Mouse (Mus musculus) retina, adult 2 months (tissue): Measurements from ENCODE around the gene Mgrn1.

Experiments
- DNase-seq: peaks from one replicate; pipeline ENCODE4 v3.0.0-alpha.2; 2012; ENCODE audit warnings: low read depth, low spot score

Mgrn1 gene

DNA sequence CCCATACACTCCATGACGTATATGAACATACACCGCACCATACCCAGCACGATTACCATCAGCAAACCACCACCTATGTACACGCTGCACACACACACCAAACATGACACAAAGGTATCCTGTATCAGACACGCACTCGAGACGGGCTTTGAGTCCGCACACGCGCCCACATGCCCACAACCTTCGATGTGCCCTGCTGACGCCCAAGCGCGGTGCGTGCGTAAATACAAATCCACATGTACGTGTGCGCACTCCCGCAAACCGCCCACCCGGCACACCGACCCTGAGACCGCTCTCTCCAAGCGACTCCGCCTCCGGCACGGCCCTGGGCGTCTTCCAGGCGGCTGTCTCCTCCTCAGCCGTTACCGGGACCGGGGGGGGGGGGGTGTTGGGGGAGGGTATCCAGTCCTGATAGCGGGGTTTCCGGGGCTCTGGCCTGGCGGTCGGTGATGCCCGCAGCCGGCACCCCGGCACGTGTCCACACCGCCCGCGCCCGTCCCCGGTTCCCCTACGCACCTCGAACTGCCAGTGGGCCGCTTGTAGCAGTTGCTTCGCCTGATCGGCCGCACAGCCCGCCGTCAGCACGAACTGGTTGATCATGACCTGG is 6.8 kb upstream of the Mgrn1 start:
- no peak for DNase-seq

DNA sequence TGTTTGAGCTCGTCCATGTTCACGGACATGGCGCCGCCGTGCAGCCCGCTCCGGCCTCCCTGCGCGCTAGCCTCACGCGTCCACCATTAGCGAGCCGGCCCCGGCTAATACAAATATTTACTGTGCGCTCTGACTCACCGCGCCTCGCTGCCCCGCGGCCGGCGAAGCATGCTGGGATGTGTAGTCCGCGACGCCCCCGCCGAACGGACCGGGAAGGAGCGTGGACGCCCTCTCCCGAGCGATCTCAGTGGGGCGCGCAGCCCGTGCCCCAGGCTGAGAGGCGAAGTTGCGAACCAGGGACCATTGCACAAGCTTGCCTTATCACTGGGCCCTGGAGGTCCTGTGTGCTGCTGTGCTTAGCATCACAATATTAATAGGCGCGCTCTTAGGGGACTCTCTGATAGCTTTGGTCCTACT is 6.3 kb upstream of the Mgrn1 start:
- DNase-seq, result peak; percentile 72

DNA sequence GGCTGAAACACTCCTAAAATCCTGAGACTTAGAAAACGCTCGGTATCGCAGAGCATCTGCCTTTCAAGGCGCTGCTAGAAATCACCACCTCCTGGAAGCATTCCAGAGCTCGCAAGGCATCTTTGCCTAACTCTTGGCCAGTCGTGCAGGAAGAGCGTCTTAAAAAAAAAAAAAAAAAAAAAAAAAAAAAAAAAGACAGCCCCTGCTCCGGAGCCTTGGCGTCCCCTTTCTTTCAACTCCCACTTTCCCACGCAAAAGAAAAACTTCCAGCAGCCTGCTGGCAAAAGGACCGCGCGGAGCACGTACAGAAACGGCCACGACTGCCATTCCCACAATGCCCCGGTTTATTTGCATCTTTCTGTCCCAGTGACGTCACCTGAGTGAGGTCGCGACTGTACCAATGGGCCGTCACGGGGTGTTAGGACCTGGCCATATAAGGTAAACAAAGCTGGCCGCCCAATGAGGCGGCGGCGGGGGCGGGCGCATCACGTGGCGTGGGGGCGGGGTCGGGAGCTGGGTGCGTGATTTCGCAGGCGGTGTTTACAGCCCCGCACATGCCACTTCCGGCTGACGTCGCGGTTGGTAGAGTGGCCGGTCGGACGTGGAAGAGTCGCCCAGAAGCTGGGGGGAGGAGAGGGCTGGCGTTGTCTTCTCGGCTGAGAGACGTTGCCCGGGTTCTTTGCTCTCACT is 5.8 kb upstream of the Mgrn1 start, which contains the start of gene Ubald1:
Gene Ubald1, minus strand, starts transcription at position 180 of the 690 bp plus-strand sequence.
- DNase-seq, result peak; percentile 97

DNA sequence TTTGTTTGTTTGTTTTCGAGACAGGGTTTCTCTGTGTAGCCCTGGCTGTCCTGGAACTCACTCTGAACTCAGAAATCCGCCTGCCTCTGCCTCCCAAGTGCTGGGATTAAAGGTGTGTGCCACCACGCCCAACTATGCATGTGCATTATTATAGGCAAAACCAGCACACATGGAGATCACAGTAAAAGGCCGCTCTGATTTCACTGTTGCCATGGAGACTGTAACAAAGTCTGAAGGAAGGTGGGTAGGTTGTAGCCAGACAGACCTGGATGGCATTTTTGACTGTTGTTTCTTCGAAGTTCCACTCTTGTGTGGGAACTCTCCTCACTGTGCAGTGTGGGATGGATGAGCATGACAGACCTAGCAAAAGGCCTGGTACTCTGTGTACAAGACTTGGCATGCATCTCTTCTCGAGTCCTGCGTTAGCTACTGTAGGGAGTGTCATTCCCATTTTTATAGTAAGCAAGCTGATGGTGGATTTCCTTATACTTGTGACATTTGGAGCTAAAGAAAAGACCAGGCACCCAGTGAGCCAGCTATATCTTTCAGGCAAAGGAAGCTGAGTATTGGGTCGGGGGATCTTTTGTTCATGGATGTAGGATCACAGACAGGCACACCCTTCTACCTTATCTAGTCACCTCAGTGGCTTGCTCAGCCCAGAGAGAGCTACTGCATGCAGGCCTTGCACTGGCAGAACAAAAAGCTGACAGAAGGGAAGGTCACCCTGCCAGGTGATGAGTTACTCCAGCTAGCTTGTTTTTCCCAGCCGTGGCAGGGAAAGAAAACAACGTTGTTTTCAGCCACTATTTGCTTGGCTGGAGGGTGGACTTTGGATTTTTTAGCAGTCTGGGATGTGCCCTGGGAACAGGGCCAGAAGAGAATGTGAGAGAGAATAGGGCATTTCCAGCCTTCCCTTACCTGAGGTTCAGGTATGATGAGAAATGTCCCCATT is 4.4 kb upstream of the Mgrn1 start:
- DNase-seq, result no peak

DNA sequence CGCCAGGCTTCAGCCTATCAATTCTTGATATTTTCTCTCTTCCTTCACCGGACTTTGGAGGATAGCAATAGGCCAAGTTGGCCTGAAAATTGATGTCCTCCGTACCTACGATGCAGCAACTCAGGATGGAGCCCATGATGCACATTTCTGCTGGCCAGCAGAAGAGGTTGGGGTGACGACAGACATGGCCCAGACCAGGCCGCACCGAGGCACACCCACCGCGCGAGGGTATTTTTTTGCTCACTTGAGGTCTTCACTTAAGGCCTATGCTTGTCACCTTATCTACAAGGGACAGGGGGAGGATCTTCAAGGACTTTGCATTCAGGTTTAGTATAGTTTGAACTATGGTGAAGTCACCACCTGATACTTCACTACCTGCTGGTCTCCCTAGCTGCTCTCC is 1.1 kb upstream of the Mgrn1 start:
- DNase-seq, result no peak

DNA sequence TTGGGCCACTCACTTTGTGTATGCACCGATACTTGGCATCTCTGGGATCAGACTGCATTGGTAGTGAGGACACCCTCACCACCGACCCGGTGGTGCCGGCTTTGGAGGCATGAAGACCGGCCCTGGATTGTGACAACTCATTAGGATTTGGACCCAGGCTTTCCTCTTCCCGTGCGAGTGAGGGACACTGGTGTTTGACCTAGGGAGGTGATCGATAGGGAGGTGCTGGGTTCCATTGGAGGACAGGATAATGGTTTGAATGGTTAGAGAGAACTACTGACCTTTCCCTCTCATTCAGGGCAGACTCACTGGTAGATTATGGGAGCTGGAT is 606 bp downstream of the Mgrn1 start:
- no peak for DNase-seq

DNA sequence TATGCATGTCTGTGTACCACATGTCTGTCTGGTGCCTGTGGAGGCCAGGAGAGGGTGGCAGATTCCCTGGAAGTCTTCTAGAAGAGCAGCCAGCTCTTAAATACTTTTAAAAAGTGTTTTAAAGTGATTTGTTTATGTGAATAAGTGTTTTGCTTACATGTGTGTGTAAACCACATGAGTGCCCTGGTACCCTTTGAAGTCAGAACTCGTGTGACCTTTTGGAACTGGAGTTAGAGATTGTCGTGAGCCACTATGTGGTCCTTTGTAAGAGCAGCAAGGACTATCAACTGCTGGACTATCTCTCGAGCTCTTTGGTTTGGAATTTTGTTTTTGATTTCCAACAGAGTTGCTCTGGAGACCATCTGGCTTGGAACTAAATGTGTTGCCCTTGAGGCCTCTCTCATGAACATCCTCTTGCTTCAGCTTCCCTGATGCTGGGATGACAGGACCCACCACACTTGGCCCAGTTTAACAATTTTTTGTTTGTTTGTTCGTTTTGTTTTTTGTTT is 4.2 kb downstream of the Mgrn1 start:
- DNase-seq, result no peak

DNA sequence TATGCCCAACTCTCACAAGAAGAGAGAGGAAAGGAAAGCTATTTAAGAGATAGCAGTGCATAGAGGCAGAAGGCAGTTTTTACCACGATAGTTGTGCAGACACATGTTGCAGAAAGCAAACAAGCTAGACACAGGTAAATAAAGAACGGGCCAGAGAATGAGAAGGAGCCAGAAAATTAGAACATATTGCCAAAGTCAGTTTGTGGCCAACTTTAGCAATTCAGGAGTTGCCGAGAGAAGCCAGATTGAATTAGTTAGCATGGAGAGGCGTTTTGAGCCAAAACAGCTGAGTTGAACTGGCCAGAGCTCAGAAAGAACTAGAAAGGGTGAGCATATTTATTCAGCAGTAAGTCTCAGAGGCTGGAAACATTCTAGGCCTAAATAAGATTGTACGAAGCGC is 6.1 kb downstream of the Mgrn1 start:
- DNase-seq, result no peak

DNA sequence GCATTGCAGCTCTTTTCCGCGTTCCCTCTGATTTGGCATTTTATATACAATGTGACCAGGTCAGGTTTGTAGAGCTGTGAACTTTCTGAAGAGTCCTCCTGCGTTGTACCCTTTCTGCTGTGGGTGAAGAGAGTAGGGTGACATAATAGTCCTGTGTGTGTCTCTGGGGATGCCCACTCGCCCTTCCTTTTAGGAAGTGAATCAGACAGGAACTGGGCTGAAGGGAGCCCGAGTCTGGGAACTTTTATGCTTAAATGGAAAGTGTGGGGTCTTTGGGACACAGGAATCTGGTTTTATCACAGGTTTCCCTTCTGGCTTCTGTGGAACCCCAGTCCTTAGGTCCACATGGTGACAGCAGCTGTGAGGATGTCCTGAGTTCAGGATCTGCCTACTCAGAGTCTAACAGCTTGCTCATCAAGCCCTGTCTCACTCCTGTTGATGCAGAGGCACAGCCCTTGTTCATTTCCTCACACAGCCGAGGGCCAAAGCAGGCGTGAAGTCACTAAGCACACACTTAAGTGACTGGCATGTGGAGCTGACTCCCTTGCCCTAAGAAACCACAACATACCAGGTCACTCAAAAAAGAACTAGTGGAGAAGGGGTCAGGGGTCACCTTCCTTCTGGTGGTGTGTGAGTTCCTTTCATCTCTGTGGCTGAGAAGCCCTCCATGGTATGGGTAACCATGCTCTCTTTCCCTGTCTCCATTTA is 8.3 kb downstream of the Mgrn1 start:
- no peak for DNase-seq

DNA sequence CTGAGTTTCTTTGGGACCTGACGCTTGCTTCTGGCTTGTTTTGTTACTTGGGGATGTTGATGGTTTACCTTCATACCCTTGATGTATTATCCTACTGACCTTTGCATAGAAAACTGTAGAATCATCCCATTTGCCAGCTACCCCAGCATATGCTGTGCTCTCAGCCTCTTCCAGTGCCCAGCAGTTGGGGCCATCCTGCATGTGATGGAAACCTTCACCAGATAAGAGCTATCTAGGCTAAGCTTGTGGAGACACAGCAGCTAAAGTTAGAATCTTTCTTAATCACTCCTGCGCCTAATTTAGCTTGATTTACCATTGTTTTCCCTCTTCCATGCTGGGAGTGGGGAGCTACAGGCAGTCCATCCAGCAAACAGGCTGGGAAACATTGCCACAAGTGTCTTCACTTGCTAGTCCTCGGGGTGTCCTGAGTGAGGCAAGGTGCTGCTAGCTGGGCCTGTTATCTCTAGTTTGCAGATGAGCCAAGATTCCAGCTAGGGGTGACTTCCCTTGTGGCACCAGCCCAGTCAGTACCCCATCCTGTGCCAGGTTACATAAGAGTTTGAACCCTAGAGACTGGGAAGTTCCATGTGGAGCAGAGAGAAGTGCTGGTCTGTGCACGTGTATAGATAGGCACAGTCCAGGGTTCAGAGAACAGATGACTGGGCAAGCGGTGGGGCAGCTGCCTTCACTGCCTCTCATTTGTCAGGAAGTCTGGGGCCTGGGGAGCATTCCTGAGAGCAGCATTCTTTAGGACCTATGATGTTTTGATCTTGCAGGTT is 10.4 kb downstream of the Mgrn1 start:
- no peak for DNase-seq

DNA sequence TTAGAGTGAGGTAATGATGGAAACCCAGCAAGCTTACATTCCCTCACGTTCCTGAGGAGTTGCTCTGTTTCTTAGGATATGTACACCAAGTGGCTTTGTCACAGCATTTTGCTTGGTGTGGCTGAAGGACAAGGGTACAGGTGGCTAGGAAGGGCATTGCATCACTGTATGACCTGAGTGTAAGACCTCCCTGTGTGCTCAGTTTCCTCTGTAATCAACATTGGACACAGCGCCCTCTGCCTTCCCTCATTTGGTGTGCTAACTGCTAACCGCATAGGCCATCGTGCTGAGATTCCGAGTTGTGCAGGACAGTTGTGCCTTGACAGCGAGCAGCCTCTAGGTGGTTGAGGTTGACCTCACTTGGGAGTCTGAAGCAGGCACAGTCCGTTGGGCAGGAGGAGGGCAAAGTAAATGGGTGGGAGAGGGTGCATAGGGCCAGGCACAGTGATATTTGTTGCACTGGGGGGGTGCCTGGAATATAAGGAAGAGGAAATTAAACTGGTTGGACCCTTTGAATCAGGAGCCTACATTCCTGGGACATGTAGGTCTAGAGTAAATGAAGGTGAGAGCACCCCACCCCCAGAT is 11.2 kb downstream of the Mgrn1 start:
- no peak for DNase-seq

DNA sequence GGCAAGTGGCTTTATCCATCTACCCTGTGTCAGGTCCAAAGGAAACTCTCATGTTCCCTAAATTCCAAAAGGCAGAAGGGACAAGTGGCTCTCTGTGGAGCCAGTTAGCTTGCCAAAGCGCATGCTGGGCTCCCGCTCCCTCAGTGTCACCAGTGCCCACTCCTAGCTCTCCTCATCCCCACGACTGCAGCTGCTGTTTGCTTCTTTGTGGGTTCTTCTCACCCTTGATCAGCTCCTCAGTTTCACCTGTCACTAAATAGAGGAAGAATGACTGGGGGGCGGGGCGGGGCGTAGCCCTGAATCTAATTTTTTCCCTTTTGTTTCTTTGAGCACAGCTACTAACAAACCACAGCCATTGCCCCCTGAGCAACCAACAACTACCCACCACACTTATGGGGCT is 12.8 kb downstream of the Mgrn1 start:
- no peak for DNase-seq

DNA sequence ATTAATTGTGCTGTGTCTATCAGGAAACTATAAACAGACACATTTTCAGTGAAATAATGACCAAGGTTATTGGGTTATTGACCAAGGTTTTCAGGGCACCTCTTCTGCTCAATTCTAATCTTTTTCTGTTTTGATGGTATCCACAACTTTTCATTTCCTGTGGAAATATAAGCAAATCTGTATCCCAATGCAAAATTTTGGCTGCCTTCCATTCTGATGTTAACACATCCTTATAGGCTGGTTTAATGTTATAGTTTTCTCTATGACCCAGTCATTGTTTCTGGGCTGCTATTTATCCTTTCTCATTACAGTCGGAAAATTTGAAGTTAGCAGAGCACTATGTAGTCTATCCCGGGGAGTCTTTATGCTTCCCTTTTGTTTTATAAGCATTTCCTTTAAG is 13.7 kb downstream of the Mgrn1 start:
- DNase-seq, result no peak

DNA sequence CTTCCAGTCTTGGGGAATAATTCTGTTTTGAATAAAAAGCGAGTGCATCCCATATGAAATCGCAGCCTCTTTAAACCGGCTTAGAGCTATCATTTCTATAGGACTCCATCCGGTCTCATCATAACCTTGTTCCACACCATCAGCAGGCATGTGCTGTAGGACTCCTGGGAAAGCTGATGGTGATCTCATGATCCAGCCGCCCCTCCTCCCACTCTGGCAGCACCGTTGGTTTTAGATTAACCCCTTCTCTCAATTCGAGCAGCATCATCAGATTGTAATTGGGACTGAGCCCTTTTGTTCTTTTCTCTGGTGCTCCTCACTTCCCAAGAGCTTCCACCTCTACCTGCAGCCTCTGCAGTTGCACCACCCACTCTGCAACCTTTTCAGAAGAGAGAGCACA is 15.1 kb downstream of the Mgrn1 start:
- DNase-seq, result no peak

DNA sequence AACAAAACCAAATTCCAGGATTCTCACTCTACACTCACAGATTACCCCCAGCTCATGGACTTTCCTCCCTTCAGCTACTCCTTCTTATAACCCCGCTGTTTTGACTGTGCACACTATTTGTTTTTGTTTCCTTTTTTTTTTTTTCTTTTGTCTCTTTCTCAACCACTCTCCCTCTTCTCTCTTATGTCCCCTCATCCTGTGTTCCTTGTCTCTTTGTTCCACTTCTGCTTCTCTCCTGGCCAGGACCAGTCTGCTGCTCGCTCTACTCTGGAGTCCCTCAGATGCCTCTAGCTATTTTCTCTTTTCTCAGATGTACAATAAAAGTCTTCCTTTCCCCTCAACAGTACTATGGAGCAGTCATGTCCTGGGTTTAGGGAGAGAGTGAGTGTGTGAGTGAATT is 16.3 kb downstream of the Mgrn1 start:
- DNase-seq, result no peak

DNA sequence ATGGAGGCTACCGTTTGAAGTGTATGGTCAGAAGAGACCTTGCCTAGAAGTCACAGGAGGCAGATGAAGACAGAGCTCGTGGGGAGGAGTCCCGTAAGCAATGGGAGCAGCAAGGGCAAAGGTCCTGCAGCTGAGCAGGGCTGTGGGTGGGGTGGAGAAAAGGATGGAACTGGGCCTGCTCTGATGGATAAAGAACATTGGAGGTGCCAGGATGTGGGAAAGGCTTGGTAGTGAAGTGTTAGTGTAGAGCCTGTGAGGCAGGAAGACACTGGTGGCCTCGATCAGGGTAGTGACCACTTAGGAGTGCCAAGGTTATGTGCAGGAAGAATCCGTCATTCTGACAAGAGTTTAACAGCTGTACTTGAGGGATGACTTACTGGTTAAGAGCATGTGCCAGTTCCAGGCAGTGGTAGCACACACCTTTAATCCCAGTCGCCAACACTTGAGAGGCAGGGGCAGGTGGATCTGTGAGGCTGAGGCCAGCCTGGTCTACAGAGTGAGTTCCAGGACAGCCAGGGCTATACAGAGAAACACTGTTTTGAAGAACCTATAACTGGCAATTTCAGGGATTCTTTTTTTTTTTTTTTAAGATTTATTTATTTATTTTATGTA is 17.5 kb downstream of the Mgrn1 start:
- DNase-seq, result no peak

DNA sequence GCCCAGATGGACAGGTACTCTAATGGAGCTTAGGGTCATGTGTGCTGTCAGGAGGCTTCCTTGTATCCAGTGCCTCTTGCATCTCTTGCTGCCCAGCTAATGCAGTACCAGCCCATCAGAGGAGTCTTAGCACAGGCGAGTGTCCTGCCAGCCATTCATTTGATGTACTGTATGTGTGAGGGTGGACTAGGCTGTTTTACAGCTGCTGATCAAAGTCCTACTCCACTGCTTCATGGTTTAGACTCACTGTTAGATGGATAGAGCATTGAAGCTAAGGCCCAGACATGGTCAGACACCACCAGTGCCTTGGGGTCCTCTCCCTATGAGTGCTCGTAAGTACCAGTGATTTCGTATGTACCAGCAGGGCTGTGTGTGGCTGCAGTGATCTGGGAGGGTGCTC is 18.8 kb downstream of the Mgrn1 start:
- no peak for DNase-seq

DNA sequence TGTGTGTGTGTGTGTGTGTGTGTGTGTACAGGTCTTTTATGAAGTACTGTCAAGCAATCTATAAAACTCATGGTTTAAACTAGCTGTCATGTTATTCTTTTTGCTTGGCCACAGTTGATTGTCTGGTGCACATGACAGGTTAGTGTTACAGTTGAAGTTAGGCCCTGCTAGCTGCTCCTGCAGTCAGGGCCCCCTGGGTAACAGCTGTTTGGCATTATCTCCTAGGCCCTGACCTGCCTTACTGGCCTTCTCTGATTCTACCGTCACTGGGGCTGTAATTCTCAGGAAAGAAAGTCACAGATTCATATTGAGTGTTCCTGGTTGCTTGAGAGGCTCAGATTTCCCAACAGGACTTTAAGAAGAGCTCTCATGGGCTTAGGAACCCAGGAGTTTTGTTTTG is 19.5 kb downstream of the Mgrn1 start:
- DNase-seq, result no peak

DNA sequence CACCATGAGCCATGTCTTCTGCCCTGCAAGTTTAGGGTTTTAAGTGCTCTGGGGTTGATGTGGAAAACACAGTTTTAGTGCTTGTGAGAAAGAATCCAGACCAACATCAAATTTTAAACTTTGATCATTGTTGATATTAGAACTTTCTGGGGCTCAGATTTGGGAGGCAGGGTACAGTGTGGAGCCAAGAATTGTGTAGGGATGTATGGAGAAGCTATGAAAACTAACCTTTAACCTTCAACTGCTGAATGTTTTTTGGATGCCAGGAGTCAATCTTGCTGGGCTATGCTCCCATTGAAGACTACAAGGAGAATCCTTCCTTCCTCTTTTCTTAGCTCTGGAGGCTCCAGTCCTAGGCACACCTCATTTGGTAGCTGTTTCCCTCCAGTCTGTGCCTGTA is 20.5 kb downstream of the Mgrn1 start:
- no peak for DNase-seq

DNA sequence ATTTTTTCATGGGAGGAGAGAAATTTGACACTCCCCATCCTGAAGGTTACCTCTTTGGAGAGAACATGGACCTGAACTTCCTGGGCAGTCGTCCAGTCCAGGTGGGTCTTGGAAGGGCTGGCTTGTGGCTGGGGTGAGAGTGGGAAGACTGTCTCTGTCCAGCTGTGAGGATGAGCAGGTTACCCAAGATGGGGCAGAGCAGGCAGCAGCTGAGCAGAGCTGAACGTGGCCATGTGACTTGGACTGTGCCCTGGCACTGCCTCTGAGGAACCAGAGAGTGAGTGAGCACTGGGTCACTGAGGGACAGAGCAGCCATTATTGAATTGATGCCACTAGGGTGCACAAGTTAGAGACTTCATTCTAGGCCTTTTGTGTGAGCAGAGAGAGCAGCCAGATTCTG is 21.3 kb downstream of the Mgrn1 start:
- DNase-seq, result no peak
